Mouse (Mus musculus): ENCODE measurements at regions not wholly inside any gene's neighbourhood (a gene's known extent, or its start where the extent isn't known, plus 50 kb on each side); places are given as distances from the start of the nearest gene placed in this dataset.
"Not testable (repeated sequence)": the region's sequence is repeated elsewhere in the genome, so short reads cannot be mapped to it uniquely, and the experiment has no call there.

GRCm38 (mm10) chr1:136680173-136680572, 55.5 kb downstream of the Zfp281 start:
- no peak for DNase-seq

GRCm38 (mm10) chr1:136682311-136682710, 57.6 kb downstream of the Zfp281 start:
- DNase-seq = not testable (repeated sequence)

GRCm38 (mm10) chr1:136683061-136683531, 58.4 kb downstream of the Zfp281 start:
- DNase-seq = no peak

- DNase-seq = no peak
Observed at GRCm38 (mm10) chr1:136683561-136684131, 58.9 kb downstream of the Zfp281 start.

GRCm38 (mm10) chr1:136684481-136684880, 59.8 kb downstream of the Zfp281 start:
- no peak for DNase-seq

GRCm38 (mm10) chr1:136685191-136686060, 60.7 kb downstream of the Zfp281 start:
- DNase-seq = no peak

GRCm38 (mm10) chr1:136686467-136686866, 61.8 kb downstream of the Zfp281 start:
- peak in 1 of 2 experiments; percentile 36 for DNase-seq

GRCm38 (mm10) chr1:136690068-136690467, 65.4 kb downstream of the Zfp281 start:
- DNase-seq = peak in 1 of 2 experiments; percentile 48

- no peak for DNase-seq
Observed at GRCm38 (mm10) chr1:136693421-136693820, 68.7 kb downstream of the Zfp281 start.

- no peak for DNase-seq
Observed at GRCm38 (mm10) chr1:136694983-136695382, 70.3 kb downstream of the Zfp281 start.

GRCm38 (mm10) chr1:136696077-136696641, 71.5 kb downstream of the Zfp281 start:
- DNase-seq = no peak

- DNase-seq = no peak
Observed at GRCm38 (mm10) chr1:136698454-136699152, 73.9 kb downstream of the Zfp281 start.

GRCm38 (mm10) chr1:136699153-136699524, 74.4 kb downstream of the Zfp281 start:
- no peak for DNase-seq

GRCm38 (mm10) chr1:136699571-136699970, 74.9 kb downstream of the Zfp281 start:
- DNase-seq = no peak

GRCm38 (mm10) chr1:136704139-136704538, 79.4 kb downstream of the Zfp281 start:
- DNase-seq = peak; percentile 75 to 86

- no peak for DNase-seq
Observed at GRCm38 (mm10) chr1:136706509-136706908, 81.8 kb downstream of the Zfp281 start.

GRCm38 (mm10) chr1:136707394-136707793, 82.7 kb downstream of the Zfp281 start:
- no peak for DNase-seq

- no peak for DNase-seq
Observed at GRCm38 (mm10) chr1:136707866-136708265, 83.2 kb downstream of the Zfp281 start.

GRCm38 (mm10) chr1:136710196-136710595, 85.5 kb downstream of the Zfp281 start:
- no peak for DNase-seq

GRCm38 (mm10) chr1:136711243-136711642, 86.5 kb downstream of the Zfp281 start:
- DNase-seq = no peak

GRCm38 (mm10) chr1:136714077-136714476, 89.4 kb downstream of the Zfp281 start:
- no peak for DNase-seq

GRCm38 (mm10) chr1:136714987-136715386, 90.3 kb downstream of the Zfp281 start:
- no peak for DNase-seq

All from cerebellum, postnatal 10 days (tissue).